In the genomic region with DNA sequence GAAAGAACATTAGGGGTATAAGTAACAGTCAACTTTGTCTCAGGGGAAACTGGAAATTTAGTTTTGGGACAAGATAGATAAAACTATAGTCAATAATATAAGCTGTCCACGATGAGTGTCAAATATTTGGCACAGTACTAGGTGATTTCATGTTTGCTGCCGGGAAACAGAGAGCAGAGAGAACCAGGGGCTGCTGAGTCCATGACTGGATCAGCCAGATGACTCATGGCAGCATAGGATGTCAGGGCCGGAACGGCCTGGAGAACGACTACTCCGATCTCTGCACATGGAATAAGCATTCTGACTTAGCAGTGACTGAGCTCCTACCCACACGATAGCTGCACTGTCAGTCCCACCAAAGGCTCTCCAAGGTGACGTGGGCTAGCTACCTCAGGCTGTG, we compare ENCODE assay signal across 25 mouse cellular contexts.
A peak's percentile ranks its signal among the peaks of the same experiment; 100 is the strongest.
DNase-seq lines count a peak whose midpoint lies in the region; ATAC-seq lines count a peak whose summit lies in the region.
"Had no signal": no experiment of that assay in that cellular context is flagged by ENCODE, and none has a peak within 500 bp of the region (broad histone marks: within the 10 kb centered on the region; RNA-seq: fewer than 3 reads in every experiment).

No protein-coding gene starts in this region.

- H3K27ac ChIP-seq in kidney, embryonic 16.5 days (ENCODE audit: low read length) = no peak overlapping the region
- H3K27ac ChIP-seq: forebrain, embryonic 12.5 days; heart, adult 2 months; heart, embryonic 13.5 days; hindbrain, embryonic 14.5 days; limb, embryonic 12.5 days; liver, embryonic 15.5 days; midbrain, embryonic 15.5 days; stomach, postnatal 0 days had no signal

- H3K9me3 ChIP-seq in kidney, embryonic 16.5 days (ENCODE audit: low read length) = no peaks in the 10 kb centered on the region
- H3K9me3 ChIP-seq: forebrain, embryonic 12.5 days; heart, embryonic 13.5 days; limb, embryonic 12.5 days; liver, embryonic 15.5 days; midbrain, embryonic 15.5 days had no signal

- no peak for ATAC-seq in kidney, embryonic 16.5 days (ENCODE audit: low FRiP score, low TSS enrichment)
- ATAC-seq: activated CD4-positive, CD25-positive, alpha-beta regulatory T cell, adult 4 months; CD4-positive, CD25-positive, alpha-beta regulatory T cell, adult 4 months; forebrain, postnatal 0 days; intestine, postnatal 0 days; midbrain, embryonic 15.5 days had no signal

- 88% methylated on average over 8 of the region's 8 CpGs for WGBS in kidney, embryonic 16.5 days

- peak; percentile 77 for DNase-seq in adrenal gland, adult 2 months
- no peak for DNase-seq in adrenal gland, postnatal 4 days (ENCODE audit: low spot score in 2 of 2)
- DNase-seq in lung, postnatal 10 days = peak; percentile 33
- DNase-seq in lung, postnatal 36 days = no peak
- peak; percentile 49 for DNase-seq in adrenal gland, postnatal 10 days
- DNase-seq in right cerebral cortex, adult 18-20 months = no peak
- DNase-seq: cerebellum, adult 18-20 months; cerebellum, postnatal 14 days; forebrain, postnatal 0 days; heart, adult 2 months; heart, postnatal 10 days; kidney, postnatal 25 days; thymus, postnatal 4 days had no signal

- H3K4me3 ChIP-seq in kidney, embryonic 16.5 days (ENCODE audit: low read length) = no peak overlapping the region
- H3K4me3 ChIP-seq: erythroblast, embryonic 14.5 days; forebrain, embryonic 12.5 days; heart, adult 2 months; heart, embryonic 13.5 days; limb, embryonic 12.5 days; liver, embryonic 15.5 days; midbrain, embryonic 15.5 days had no signal

- H3K4me2 ChIP-seq in kidney, embryonic 16.5 days (replicated peaks; ENCODE audit: low read depth, low read length) = no peak overlapping the region
- H3K4me2 ChIP-seq: forebrain, embryonic 12.5 days; heart, embryonic 13.5 days; hindbrain, embryonic 14.5 days; limb, embryonic 12.5 days; liver, embryonic 15.5 days; midbrain, embryonic 15.5 days had no signal

- H3K4me1 ChIP-seq in kidney, embryonic 16.5 days (ENCODE audit: insufficient read depth, low read length) = peaks cover 19% of the 10 kb centered on the region
- H3K4me1 ChIP-seq: liver, embryonic 15.5 days had no signal

- no peaks in the 10 kb centered on the region for H3K36me3 ChIP-seq in kidney, embryonic 16.5 days (ENCODE audit: insufficient read depth, low read length)
- H3K36me3 ChIP-seq: forebrain, embryonic 12.5 days; heart, embryonic 13.5 days; limb, embryonic 12.5 days; liver, embryonic 15.5 days; midbrain, embryonic 15.5 days had no signal

- H3K27me3 ChIP-seq in kidney, embryonic 16.5 days (ENCODE audit: insufficient read depth, low read length) = no peaks in the 10 kb centered on the region
- H3K27me3 ChIP-seq: heart, embryonic 13.5 days; limb, embryonic 12.5 days; liver, embryonic 15.5 days had no signal

- no peak overlapping the region for H3K9ac ChIP-seq in kidney, embryonic 16.5 days (replicated peaks; ENCODE audit: low read length)
- H3K9ac ChIP-seq: forebrain, embryonic 12.5 days; forebrain, postnatal 0 days; heart, embryonic 13.5 days; hindbrain, embryonic 14.5 days; limb, embryonic 12.5 days; liver, embryonic 15.5 days; midbrain, embryonic 15.5 days had no signal

Comparison
In these comparisons a context has a peak if more than half of its experiments do, and no peak if none do; other contexts are left out.
1. DNase-seq: peak in adrenal gland, adult 2 months (single experiment), lung, postnatal 10 days (single experiment) and adrenal gland, postnatal 10 days (single experiment); none in adrenal gland, postnatal 4 days (0 of 2), lung, postnatal 36 days (single experiment) and right cerebral cortex, adult 18-20 months (single experiment).